Mouse (Mus musculus) CH12.LX (cell line): Measurements from ENCODE around the gene Rfx5. TPM values are rescaled to one million over a fixed set of nuclear protein-coding genes. Genes with fewer than 3 reads are reported as not detected.
A peak's percentile ranks its signal among the peaks of the same experiment; 100 is the strongest.

Experiments used
- DNase-seq: peaks from one replicate; pipeline ENCODE4 v3.0.0-alpha.2; 2013; ENCODE audit errors: extremely low read depth
- H3K27ac ChIP-seq: 2 replicates; pipeline ENCODE4 v1.5.1; 2012; ENCODE audit warnings: low read depth, mild to moderate bottlenecking, control low read depth, moderate library complexity; ENCODE audit not compliant: insufficient read depth
- H3K27me3 ChIP-seq: replicated peaks from 2 replicates; pipeline ENCODE3; 2012; ENCODE audit warnings: inconsistent platforms
- H3K36me3 ChIP-seq, 2 experiments: replicated peaks in 1 of 2; 2 replicates each; pipeline versions ENCODE3 to v1.6.1; 2012; ENCODE audit warnings: inconsistent platforms in 1 of 2, low read length in 1 of 2, mild to moderate bottlenecking in 1 of 2, mixed read lengths in 1 of 2, moderate library complexity in 1 of 2; ENCODE audit not compliant: control insufficient read depth in 1 of 2, insufficient read depth in 1 of 2
- H3K4me1 ChIP-seq, 2 experiments: 2 replicates each; pipeline ENCODE4 v1.6.1; 2012; ENCODE audit warnings: inconsistent platforms in 1 of 2, moderate library complexity in 1 of 2; ENCODE audit not compliant: insufficient read depth in 2 of 2, control insufficient read depth in 1 of 2
- H3K4me2 ChIP-seq: 2 replicates; pipeline ENCODE4 v1.6.1; 2012; ENCODE audit warnings: low read depth, mild to moderate bottlenecking, control low read depth; ENCODE audit not compliant: poor library complexity, insufficient read depth, severe bottlenecking
- H3K4me3 ChIP-seq, 3 experiments: fragments of 150-350 bp in 1 of 3; sonication (generic) in 1 of 3; replicated peaks in 1 of 3; 2 replicates each; pipeline versions ENCODE3 to v1.5.1; 2011 to 2012; ENCODE audit warnings: low read depth in 2 of 3, low read length in 2 of 3, mild to moderate bottlenecking in 2 of 3, moderate library complexity in 2 of 3, control low read depth in 1 of 3, improper control_type of control experiment in 1 of 3, inconsistent platforms in 1 of 3, mixed read lengths in 1 of 3; ENCODE audit not compliant: poor library complexity in 1 of 3
- H3K79me2 ChIP-seq: replicated peaks from 2 replicates; pipeline ENCODE4 v1.6.1; 2012; ENCODE audit warnings: mild to moderate bottlenecking, moderate library complexity; ENCODE audit not compliant: control insufficient read depth, poor library complexity, insufficient read depth, severe bottlenecking; ENCODE audit errors: extremely low read depth
- H3K9ac ChIP-seq: 2 replicates; pipeline ENCODE4 v1.6.1; 2012; ENCODE audit warnings: low read depth, mild to moderate bottlenecking, control low read depth, moderate library complexity; ENCODE audit not compliant: insufficient read depth
- H3K9me3 ChIP-seq: replicated peaks from 2 replicates; pipeline ENCODE3; 2012; ENCODE audit warnings: low read length, inconsistent platforms, mixed read lengths
- BHLHE40 ChIP-seq: IDR thresholded peaks from 2 replicates; pipeline ENCODE4 v1.6.1; 2011; ENCODE audit warnings: mild to moderate bottlenecking, low read depth, low read length, improper control_type of control experiment
- E2F4 ChIP-seq: IDR thresholded peaks from 2 replicates; pipeline ENCODE4 v1.6.1; 2011; ENCODE audit warnings: low read depth, low read length, improper control_type of control experiment; ENCODE audit not compliant: insufficient replicate concordance
- IRF4 ChIP-seq: IDR thresholded peaks from 2 replicates; pipeline ENCODE4 v1.6.1; 2014; ENCODE audit warnings: low read depth, mild to moderate bottlenecking, inconsistent platforms, low read length, improper control_type of control experiment
- JUN ChIP-seq: IDR thresholded peaks from 2 replicates; pipeline ENCODE4 v1.6.1; 2011; ENCODE audit warnings: low read depth, mild to moderate bottlenecking, low read length, improper control_type of control experiment, moderate library complexity; ENCODE audit not compliant: insufficient read depth
- KAT2A ChIP-seq: IDR thresholded peaks from 2 replicates; pipeline ENCODE4 v1.6.1; 2012; ENCODE audit warnings: low read length, improper control_type of control experiment, inconsistent platforms; ENCODE audit not compliant: insufficient replicate concordance
- MYC ChIP-seq: IDR thresholded peaks from 2 replicates; pipeline ENCODE4 v1.6.1; 2011; ENCODE audit warnings: low read depth, mild to moderate bottlenecking, improper control_type of control experiment, low read length
- POLR2AphosphoS2 ChIP-seq: IDR thresholded peaks from 2 replicates; pipeline ENCODE4 v1.6.1; 2011; ENCODE audit warnings: low read depth, low read length, improper control_type of control experiment
- RCOR1 ChIP-seq: conservative IDR thresholded peaks from 2 replicates; pipeline ENCODE4 v1.6.1; 2012; ENCODE audit warnings: low read depth, mild to moderate bottlenecking, inconsistent platforms, low read length, improper control_type of control experiment
- SIN3A ChIP-seq: IDR thresholded peaks from 2 replicates; pipeline ENCODE4 v1.6.1; 2012; ENCODE audit warnings: low read length, improper control_type of control experiment, inconsistent platforms
- TBP ChIP-seq: conservative IDR thresholded peaks from 2 replicates; pipeline ENCODE4 v1.6.1; 2011; ENCODE audit warnings: low read depth, low read length, improper control_type of control experiment
- UBTF ChIP-seq: IDR thresholded peaks from 2 replicates; pipeline ENCODE4 v1.6.1; 2012; ENCODE audit warnings: low read depth, mild to moderate bottlenecking, inconsistent platforms, low read length, improper control_type of control experiment, moderate library complexity
- USF1 ChIP-seq: IDR thresholded peaks from 2 replicates; pipeline ENCODE4 v1.6.1; 2014; ENCODE audit warnings: low read depth, mild to moderate bottlenecking, inconsistent platforms, low read length, improper control_type of control experiment
- USF2 ChIP-seq: conservative IDR thresholded peaks from 2 replicates; pipeline ENCODE4 v1.6.1; 2011; ENCODE audit warnings: low read depth, low read length, improper control_type of control experiment
- ZKSCAN1 ChIP-seq: IDR thresholded peaks from 2 replicates; pipeline ENCODE4 v1.6.1; 2012; ENCODE audit warnings: low read depth, inconsistent platforms, low read length, improper control_type of control experiment, borderline replicate concordance
- dilution Hi-C: fragments of 300-500 bp; cut with MboI; formaldehyde crosslinking; loops from 2 replicates; pipeline ENCODE4 v1.14.3; 2020; ENCODE audit warnings: low sequenced_read_pairs; ENCODE audit not compliant: extremely low pct_unique_long_range_greater_than_20kb, extremely low pct_ligation_motif_present
- in situ Hi-C: fragments of 300-500 bp; cut with MboI; formaldehyde crosslinking; loops from 3 replicates; pipeline ENCODE4 v1.14.3; 2019; ENCODE audit warnings: low sequenced_read_pairs, low pct_ligation_motif_present, low pct_unique_long_range_greater_than_20kb, mixed read lengths
- polyA plus RNA-seq: library from polyadenylated mRNA; unstranded; fragments of >175 nt; gene quantifications from 2 replicates; pipeline ENCODE4 v1.2.1, GENCODE M21; 2012; ENCODE audit warnings: low read depth; ENCODE audit not compliant: insufficient read length
- total RNA-seq, 2 experiments: library from RNA; depleted of rRNA; stranded (reverse); fragments of 300-350 nt in 1 of 2; fragments of >200 nt in 1 of 2; gene quantifications; 2 replicates each; pipeline ENCODE4 v1.2.3; 2012 to 2014

Rfx5 gene
- total and polyA plus RNA-seq, 3 experiments = 11.4 to 22.0 (median 15.4) TPM

- Histone ChIP-seq H3K36me3 (peaks cover 0 to 23% of the 10 kb centered on the region in 2 experiments), H3K9ac (no peak overlapping the region)
- TF ChIP-seq E2F4 = no peak
- no peak for TF ChIP-seq POLR2AphosphoS2
- no peak for TF ChIP-seq BHLHE40
- TF ChIP-seq USF1 = no peak
- TF ChIP-seq RCOR1 = no peak
- TF ChIP-seq KAT2A = no peak
- TF ChIP-seq MYC = no peak
- TF ChIP-seq IRF4 = no peak
- TF ChIP-seq UBTF = no peak
- TF ChIP-seq USF2 = no peak
- TF ChIP-seq ZKSCAN1 = no peak
- TF ChIP-seq JUN = no peak
- TF ChIP-seq SIN3A = no peak
- TF ChIP-seq, all 38 proteins: peak for 0
- dilution Hi-C loops = no loop called here
- in situ Hi-C loops = no loop called here
- H3K4me1 ChIP-seq = peaks cover 3 to 45% of the 10 kb centered on the region in 2 experiments; a peak in 3 of 4 replicates
- H3K4me3 ChIP-seq = no peak overlapping the region
- H3K9me3 ChIP-seq = no peaks in the 10 kb centered on the region
- no peaks in the 10 kb centered on the region for H3K27me3 ChIP-seq
- no peak overlapping the region for H3K27ac ChIP-seq
- H3K4me2 ChIP-seq = no peak overlapping the region
- no peak for DNase-seq
- H3K79me2 ChIP-seq = peaks cover 11% of the 10 kb centered on the region
These were observed 18.7 kb downstream of the Rfx5 start for GRCm38 (mm10) chr3:94972552-94972951.

- no peak for DNase-seq
- in situ Hi-C loops = no loop called here
- TF ChIP-seq IRF4 = no peak
- TF ChIP-seq TBP = peak; percentile 75
- TF ChIP-seq RCOR1 = no peak
- H3K9ac ChIP-seq = 0 out of 2 replicates have a peak overlapping the region, but pooled peaks have one; percentile 84
- peaks cover 11% of the 10 kb centered on the region for H3K79me2 ChIP-seq
- H3K4me2 ChIP-seq = peak overlapping the region; percentile 72
- peak overlapping the region in 1 of 3 experiments; percentile 95 for H3K4me3 ChIP-seq
- H3K9me3 ChIP-seq = no peaks in the 10 kb centered on the region
- dilution Hi-C loops = no loop called here
- peaks cover 0 to 27% of the 10 kb centered on the region in 2 experiments for H3K36me3 ChIP-seq
- peaks cover 3 to 52% of the 10 kb centered on the region in 2 experiments; a peak in 3 of 4 replicates for H3K4me1 ChIP-seq
- H3K27me3 ChIP-seq = no peaks in the 10 kb centered on the region
- no peak overlapping the region for H3K27ac ChIP-seq
These were observed 19.7 kb downstream of the Rfx5 start for GRCm38 (mm10) chr3:94973620-94974019.
